Mouse (Mus musculus): ENCODE data around the gene Psme1.

DNA sequence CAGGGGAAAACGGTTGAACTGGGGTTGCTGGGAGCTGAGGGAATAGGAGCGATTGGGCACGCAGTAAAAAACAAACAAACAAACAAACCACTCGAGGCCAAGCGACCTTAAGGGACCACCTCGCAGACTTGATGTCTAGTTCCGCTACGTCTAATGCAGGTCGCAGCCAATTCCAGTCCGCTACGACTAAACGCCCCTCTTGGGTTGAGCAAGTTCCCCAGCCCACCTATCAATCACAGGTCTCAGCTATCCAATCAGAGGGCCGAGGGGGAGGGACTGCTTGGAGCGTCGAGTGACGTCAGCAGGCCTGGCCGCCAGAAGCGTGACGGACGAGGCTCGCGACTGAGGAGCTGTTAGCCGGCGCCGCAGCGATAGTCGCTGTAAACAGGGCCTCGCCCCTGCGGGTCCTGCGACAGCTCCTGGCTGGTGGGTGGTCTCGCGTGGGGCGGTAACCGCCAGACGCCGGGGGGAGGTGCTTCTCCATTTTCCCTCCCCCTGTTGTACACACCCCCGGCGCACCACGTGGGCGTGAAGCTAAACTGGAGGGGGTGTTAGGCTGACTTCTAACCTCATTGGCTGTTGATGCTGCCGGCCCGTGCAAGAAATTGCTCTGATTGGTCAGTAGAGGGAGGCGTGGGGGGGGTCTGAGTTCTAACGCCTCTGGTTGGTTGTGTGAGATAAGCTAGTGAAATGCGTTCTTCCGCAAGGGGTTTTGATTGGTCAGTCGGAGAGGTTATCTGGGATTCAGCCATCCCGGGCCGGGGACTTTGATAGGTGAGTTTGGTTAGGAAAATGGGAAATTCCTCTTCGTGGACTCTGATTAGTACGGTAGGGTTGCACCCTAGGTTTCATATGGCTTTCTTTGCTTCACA lies 17.5 kb upstream of the Psme1 start, which contains the start of gene A730061H03Rik:
- TF ChIP-seq CTCF (IDR thresholded peaks at IDR 0.05; ENCODE audit: low read depth) (no peak), EP300 (IDR thresholded peaks at IDR 0.05; ENCODE audit: low read depth) (peak; percentile 92)
